Mouse (Mus musculus) stomach, postnatal 0 days (tissue): ENCODE data around the gene Brinp3. TPM values are rescaled to one million over a fixed set of nuclear protein-coding genes. Genes with fewer than 3 reads are reported as not detected.
"Not testable (repeated sequence)": the region's sequence is repeated elsewhere in the genome, so short reads cannot be mapped to it uniquely, and the experiment has no call there.

Experiments used
- ATAC-seq: fragments of 200-750 bp; cut with Nextera tagmentation; 2 replicates; pipeline ENCODE4 v1.8.0; 2017; ENCODE audit not compliant: low FRiP score, low TSS enrichment
- DNase-seq: peaks from one replicate; pipeline ENCODE4 v3.0.0-alpha.2; 2016; ENCODE audit warnings: low spot score
- H3K27ac ChIP-seq: fragments of 300-500 bp; sonication (generic); replicated peaks from 2 replicates; pipeline ENCODE4 v1.5.1; 2014; ENCODE audit warnings: mild to moderate bottlenecking, control low read depth
- H3K27me3 ChIP-seq: fragments of 300-500 bp; sonication (generic); 2 replicates; pipeline ENCODE4 v1.6.1; 2014; ENCODE audit warnings: low read length; ENCODE audit not compliant: control insufficient read depth, insufficient read depth
- H3K36me3 ChIP-seq: fragments of 300-500 bp; sonication (generic); 2 replicates; pipeline ENCODE4 v1.6.1; 2014; ENCODE audit warnings: low read length, mixed read lengths; ENCODE audit not compliant: control insufficient read depth, insufficient read depth
- H3K4me1 ChIP-seq: fragments of 300-500 bp; sonication (generic); replicated peaks from 2 replicates; pipeline ENCODE4 v1.6.1; 2014; ENCODE audit warnings: antibody characterized with exemption; ENCODE audit not compliant: control insufficient read depth, insufficient read depth
- H3K4me2 ChIP-seq: fragments of 300-500 bp; sonication (generic); replicated peaks from 2 replicates; pipeline ENCODE4 v1.6.1; 2014; ENCODE audit warnings: low read depth, mild to moderate bottlenecking, control low read depth, moderate library complexity
- H3K4me3 ChIP-seq: fragments of 300-500 bp; sonication (generic); 2 replicates; pipeline ENCODE4 v1.5.1; 2014; ENCODE audit warnings: low read depth, low read length, control low read depth
- H3K9ac ChIP-seq: fragments of 300-500 bp; sonication (generic); 2 replicates; pipeline ENCODE4 v1.6.1; 2014; ENCODE audit warnings: mild to moderate bottlenecking, low read length, control low read depth, mixed read lengths
- H3K9me3 ChIP-seq: fragments of 300-500 bp; sonication (generic); 2 replicates; pipeline ENCODE4 v1.6.1; 2016; ENCODE audit warnings: low read length; ENCODE audit not compliant: control insufficient read depth
- CTCF ChIP-seq: IDR thresholded peaks from 2 replicates; pipeline ENCODE4 v1.5.1; 2016; ENCODE audit warnings: antibody characterized with exemption, low read depth, mild to moderate bottlenecking, moderate library complexity
- EP300 ChIP-seq: optimal IDR thresholded peaks from 2 replicates; pipeline ENCODE3; 2016; ENCODE audit warnings: antibody characterized with exemption
- WGBS: fragments of 180-500 bp; shearing (Covaris S2); extraction: QIAGEN DNeasy Blood & Tissue Kit; methylation state at CpG from one replicate; pipeline ENCODE4 v1.1.7; 2014; 5-methylcytosine and 5-hydroxymethylcytosine counted together
- polyA plus RNA-seq: library from polyadenylated mRNA; unstranded; fragments of >200 nt; fragmentation: Nextera tagmentation; extraction: Ambion mirVana; gene quantifications from 2 replicates; pipeline ENCODE4 v1.2.1, GENCODE M21; 2015

The Brinp3 gene
- polyA plus RNA-seq, 1 experiment from 2014 or later: 0.73 TPM

- Histone ChIP-seq H3K4me3 (no peak overlapping the region), H3K9ac (no peak overlapping the region), H3K4me1 (no peaks in the 10 kb centered on the region), H3K4me2 (no peak overlapping the region), H3K27ac (no peak overlapping the region), H3K27me3 (no peaks in the 10 kb centered on the region), H3K36me3 (no peaks in the 10 kb centered on the region), H3K9me3 (no peaks in the 10 kb centered on the region)
- TF ChIP-seq CTCF: no peak
- TF ChIP-seq EP300: no peak
- DNase-seq (no peak), ATAC-seq (no peak)
- 81% methylated on average over 3 of the region's 3 CpGs for WGBS
Observed at GRCm38 (mm10) chr1:146562144-146562543, 67.6 kb downstream of the Brinp3 start.

GRCm38 (mm10) chr1:146584181-146584580, 89.6 kb downstream of the Brinp3 start:
- DNase-seq: no peak
- Histone ChIP-seq H3K27ac (no peak overlapping the region), H3K36me3 (no peaks in the 10 kb centered on the region), H3K27me3 (no peaks in the 10 kb centered on the region), H3K9ac (no peak overlapping the region), H3K4me2 (no peak overlapping the region), H3K4me1 (no peaks in the 10 kb centered on the region), H3K4me3 (no peak overlapping the region), H3K9me3 (no peaks in the 10 kb centered on the region)
- TF ChIP-seq CTCF: peak; percentile 36
- no peak for TF ChIP-seq EP300
- no peak for ATAC-seq
- 70% methylated on average over 7 of the region's 7 CpGs for WGBS

- H3K4me1 ChIP-seq: no peaks in the 10 kb centered on the region
- ATAC-seq: no peak
- 47% methylated on average over 2 of the region's 2 CpGs for WGBS
Observed at GRCm38 (mm10) chr1:146632895-146633294, 138.3 kb downstream of the Brinp3 start.

GRCm38 (mm10) chr1:146657214-146657613, 162.7 kb downstream of the Brinp3 start:
- Histone ChIP-seq H3K4me1 (no peaks in the 10 kb centered on the region), H3K4me2 (no peak overlapping the region), H3K4me3 (no peak overlapping the region), H3K9me3 (no peaks in the 10 kb centered on the region), H3K27me3 (no peaks in the 10 kb centered on the region), H3K36me3 (no peaks in the 10 kb centered on the region), H3K27ac (no peak overlapping the region), H3K9ac (no peak overlapping the region)
- ATAC-seq: no peak
- DNase-seq: no peak
- no peak for TF ChIP-seq CTCF
- TF ChIP-seq EP300: no peak
- 88% methylated on average over 4 of the region's 4 CpGs for WGBS

More at GRCm38 (mm10) chr1:146632895-146633294, 138.3 kb downstream of the Brinp3 start:
- no peaks in the 10 kb centered on the region for H3K27me3 ChIP-seq
- no peak overlapping the region for H3K9ac ChIP-seq
- DNase-seq: no peak
- H3K9me3 ChIP-seq: no peaks in the 10 kb centered on the region
- no peak overlapping the region for H3K4me2 ChIP-seq
- H3K36me3 ChIP-seq: no peaks in the 10 kb centered on the region
- no peak overlapping the region for H3K27ac ChIP-seq
- TF ChIP-seq EP300 (no peak), CTCF (no peak)
- no peak overlapping the region for H3K4me3 ChIP-seq

GRCm38 (mm10) chr1:146700724-146701123, 206.2 kb downstream of the Brinp3 start:
- no peak overlapping the region for H3K9ac ChIP-seq
- no peak for ATAC-seq
- no peak overlapping the region for H3K27ac ChIP-seq
- 54% methylated on average over 4 of the region's 4 CpGs for WGBS
- H3K4me1 ChIP-seq: no peaks in the 10 kb centered on the region
- TF ChIP-seq EP300: no peak
- TF ChIP-seq CTCF: no peak
- H3K36me3 ChIP-seq: no peaks in the 10 kb centered on the region
- H3K4me3 ChIP-seq: no peak overlapping the region
- DNase-seq: no peak
- no peak overlapping the region for H3K4me2 ChIP-seq
- no peaks in the 10 kb centered on the region for H3K27me3 ChIP-seq
- H3K9me3 ChIP-seq: no peaks in the 10 kb centered on the region

- Histone ChIP-seq H3K9ac (no peak overlapping the region), H3K27me3 (no peaks in the 10 kb centered on the region), H3K27ac (no peak overlapping the region), H3K4me2 (no peak overlapping the region), H3K9me3 (no peaks in the 10 kb centered on the region), H3K4me1 (no peaks in the 10 kb centered on the region), H3K4me3 (no peak overlapping the region), H3K36me3 (no peaks in the 10 kb centered on the region)
- 66% methylated on average over 3 of the region's 3 CpGs for WGBS
- ATAC-seq (no peak), DNase-seq (no peak)
- TF ChIP-seq EP300 (no peak), CTCF (no peak)
Observed at GRCm38 (mm10) chr1:146719556-146719955, 225.0 kb downstream of the Brinp3 start.

GRCm38 (mm10) chr1:146724784-146725513, 230.4 kb downstream of the Brinp3 start:
- Histone ChIP-seq H3K4me2 (peak overlapping the region; percentile 55), H3K4me3 (peak overlapping the region; percentile 22), H3K9ac (0 out of 2 replicates have a peak overlapping the region, but pooled peaks have one; percentile 35)
- H3K4me1 ChIP-seq, H3K27me3 ChIP-seq, H3K36me3 ChIP-seq, H3K27ac ChIP-seq, DNase-seq, ATAC-seq, H3K9me3 ChIP-seq: not testable (repeated sequence)
- WGBS: 5% methylated on average over 16 of the region's 35 CpGs
